ENCODE assay signal across 22 mouse cellular contexts in the genomic region with DNA sequence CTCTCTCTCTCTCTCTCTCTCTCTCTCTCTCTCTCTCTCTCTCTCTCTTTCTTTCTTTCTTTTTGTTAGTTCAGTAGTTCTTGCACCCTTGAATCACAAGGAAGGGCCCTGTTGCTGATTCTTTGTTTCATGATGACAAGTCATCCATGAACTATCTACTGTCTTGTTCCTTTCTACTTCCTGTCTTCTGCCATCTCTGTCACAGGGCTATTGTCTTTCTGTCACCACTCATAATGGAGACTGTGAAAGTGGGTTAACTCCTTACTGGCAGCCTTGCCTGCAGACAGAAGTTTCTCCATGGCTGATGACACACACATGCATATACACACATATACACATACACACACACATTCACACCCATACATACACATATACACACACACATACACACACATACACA.
A peak's percentile ranks its signal among the peaks of the same experiment; 100 is the strongest.
DNase-seq lines count a peak whose midpoint lies in the region; ATAC-seq lines count a peak whose summit lies in the region.
"Had no signal": no experiment of that assay in that cellular context is flagged by ENCODE, and none has a peak within 500 bp of the region (broad histone marks: within the 10 kb centered on the region; RNA-seq: fewer than 3 reads in every experiment).

No protein-coding gene starts in this region.

- H3K4me3 ChIP-seq in megakaryocyte, embryonic 14.5 days (replicated peaks): peak overlapping the region; percentile 64
- no peak overlapping the region for H3K4me3 ChIP-seq in limb, embryonic 10.5 days
- H3K4me3 ChIP-seq in forebrain, embryonic 12.5 days (replicated peaks): no peak overlapping the region
- H3K4me3 ChIP-seq: embryonic facial prominence, embryonic 13.5 days; embryonic facial prominence, embryonic 15.5 days; erythroblast, embryonic 14.5 days; forebrain, embryonic 10.5 days; forebrain, embryonic 13.5 days; forebrain, embryonic 15.5 days had no signal

- DNase-seq in limb, embryonic 10.5 days (ENCODE audit: low spot score): peak; percentile 3
- peak; percentile 80 for DNase-seq in retina, postnatal 1 day
- DNase-seq in spleen, postnatal 4 days (ENCODE audit: low spot score in 2 of 2): no peak
- DNase-seq: adrenal gland, adult 2 months; adrenal gland, postnatal 10 days; adrenal gland, postnatal 25 days; cerebellum, adult 11 months; cerebellum, adult 18-20 months; cerebellum, adult 8-10 months; cerebellum, adult 9-11 months; cerebellum, postnatal 14 days; cerebellum, postnatal 36 days; embryo, embryonic 11 days had no signal

- H3K4me1 ChIP-seq in megakaryocyte, embryonic 14.5 days: peaks cover 30% of the 10 kb centered on the region
- peaks cover 27% of the 10 kb centered on the region for H3K4me1 ChIP-seq in limb, embryonic 10.5 days
- peaks cover 3% of the 10 kb centered on the region; the same call in 1 of the 2 replicates for H3K4me1 ChIP-seq in forebrain, embryonic 12.5 days
- H3K4me1 ChIP-seq: forebrain, embryonic 13.5 days; forebrain, embryonic 15.5 days had no signal

- H3K27me3 ChIP-seq in megakaryocyte, embryonic 14.5 days (replicated peaks): peaks cover 9% of the 10 kb centered on the region
- no peaks in the 10 kb centered on the region for H3K27me3 ChIP-seq in limb, embryonic 10.5 days (ENCODE audit: low read depth, poor library complexity, severe bottlenecking)
- H3K27me3 ChIP-seq in forebrain, embryonic 12.5 days: no peaks in the 10 kb centered on the region
- H3K27me3 ChIP-seq: embryonic facial prominence, embryonic 13.5 days; embryonic facial prominence, embryonic 15.5 days; forebrain, embryonic 13.5 days; forebrain, embryonic 15.5 days had no signal

- H3K4me2 ChIP-seq in forebrain, embryonic 12.5 days: no peak overlapping the region
- H3K4me2 ChIP-seq: embryonic facial prominence, embryonic 13.5 days; embryonic facial prominence, embryonic 15.5 days; forebrain, embryonic 13.5 days; forebrain, embryonic 15.5 days had no signal

- no peaks in the 10 kb centered on the region for H3K9me3 ChIP-seq in megakaryocyte, embryonic 14.5 days
- no peaks in the 10 kb centered on the region for H3K9me3 ChIP-seq in limb, embryonic 10.5 days (replicated peaks)
- H3K9me3 ChIP-seq in forebrain, embryonic 12.5 days: no peaks in the 10 kb centered on the region
- H3K9me3 ChIP-seq: embryonic facial prominence, embryonic 13.5 days; embryonic facial prominence, embryonic 15.5 days; forebrain, embryonic 10.5 days; forebrain, embryonic 13.5 days; forebrain, embryonic 15.5 days had no signal

- no peaks in the 10 kb centered on the region for H3K36me3 ChIP-seq in megakaryocyte, embryonic 14.5 days (replicated peaks; ENCODE audit: low read length)
- no peaks in the 10 kb centered on the region for H3K36me3 ChIP-seq in limb, embryonic 10.5 days
- no peaks in the 10 kb centered on the region for H3K36me3 ChIP-seq in forebrain, embryonic 12.5 days (replicated peaks)
- H3K36me3 ChIP-seq: embryonic facial prominence, embryonic 13.5 days; embryonic facial prominence, embryonic 15.5 days; forebrain, embryonic 10.5 days; forebrain, embryonic 15.5 days had no signal

- no peak overlapping the region for H3K9ac ChIP-seq in forebrain, embryonic 12.5 days
- H3K9ac ChIP-seq: embryonic facial prominence, embryonic 13.5 days; embryonic facial prominence, embryonic 15.5 days; forebrain, embryonic 13.5 days; forebrain, embryonic 15.5 days had no signal

- ATAC-seq in megakaryocyte, adult 5-6 weeks (ENCODE audit: poor library complexity, severe bottlenecking): no peak
- no peak for ATAC-seq in forebrain, embryonic 12.5 days (ENCODE audit: low FRiP score)
- ATAC-seq: forebrain, embryonic 13.5 days; forebrain, embryonic 15.5 days had no signal

- H3K27ac ChIP-seq in limb, embryonic 10.5 days: no peak overlapping the region
- no peak overlapping the region for H3K27ac ChIP-seq in forebrain, embryonic 12.5 days
- H3K27ac ChIP-seq: embryonic facial prominence, embryonic 13.5 days; embryonic facial prominence, embryonic 15.5 days; forebrain, embryonic 10.5 days; forebrain, embryonic 13.5 days; forebrain, embryonic 15.5 days had no signal

Comparison
In these comparisons a context has a peak if more than half of its experiments do, and no peak if none do; other contexts are left out.
1. DNase-seq: peak in limb, embryonic 10.5 days (single experiment) and retina, postnatal 1 day (single experiment); none in spleen, postnatal 4 days (0 of 2).